Mouse (Mus musculus) CH12.LX (cell line): ENCODE results near the gene Gjc2. TPM values are rescaled to one million over a fixed set of nuclear protein-coding genes. Genes with fewer than 3 reads are reported as not detected.

Source experiments
- DNase-seq: peaks from one replicate; pipeline ENCODE4 v3.0.0-alpha.2; 2013; ENCODE audit errors: extremely low read depth
- H3K27ac ChIP-seq: 2 replicates; pipeline ENCODE4 v1.5.1; 2012; ENCODE audit warnings: low read depth, mild to moderate bottlenecking, control low read depth, moderate library complexity; ENCODE audit not compliant: insufficient read depth
- H3K27me3 ChIP-seq: replicated peaks from 2 replicates; pipeline ENCODE3; 2012; ENCODE audit warnings: inconsistent platforms
- H3K36me3 ChIP-seq, 2 experiments: replicated peaks in 1 of 2; 2 replicates each; pipeline versions ENCODE3 to v1.6.1; 2012; ENCODE audit warnings: inconsistent platforms in 1 of 2, low read length in 1 of 2, mild to moderate bottlenecking in 1 of 2, mixed read lengths in 1 of 2, moderate library complexity in 1 of 2; ENCODE audit not compliant: control insufficient read depth in 1 of 2, insufficient read depth in 1 of 2
- H3K4me1 ChIP-seq, 2 experiments: 2 replicates each; pipeline ENCODE4 v1.6.1; 2012; ENCODE audit warnings: inconsistent platforms in 1 of 2, moderate library complexity in 1 of 2; ENCODE audit not compliant: insufficient read depth in 2 of 2, control insufficient read depth in 1 of 2
- H3K4me2 ChIP-seq: 2 replicates; pipeline ENCODE4 v1.6.1; 2012; ENCODE audit warnings: low read depth, mild to moderate bottlenecking, control low read depth; ENCODE audit not compliant: poor library complexity, insufficient read depth, severe bottlenecking
- H3K4me3 ChIP-seq, 3 experiments: fragments of 150-350 bp in 1 of 3; sonication (generic) in 1 of 3; replicated peaks in 1 of 3; 2 replicates each; pipeline versions ENCODE3 to v1.5.1; 2011 to 2012; ENCODE audit warnings: low read depth in 2 of 3, low read length in 2 of 3, mild to moderate bottlenecking in 2 of 3, moderate library complexity in 2 of 3, control low read depth in 1 of 3, improper control_type of control experiment in 1 of 3, inconsistent platforms in 1 of 3, mixed read lengths in 1 of 3; ENCODE audit not compliant: poor library complexity in 1 of 3
- H3K79me2 ChIP-seq: replicated peaks from 2 replicates; pipeline ENCODE4 v1.6.1; 2012; ENCODE audit warnings: mild to moderate bottlenecking, moderate library complexity; ENCODE audit not compliant: control insufficient read depth, poor library complexity, insufficient read depth, severe bottlenecking; ENCODE audit errors: extremely low read depth
- H3K9ac ChIP-seq: 2 replicates; pipeline ENCODE4 v1.6.1; 2012; ENCODE audit warnings: low read depth, mild to moderate bottlenecking, control low read depth, moderate library complexity; ENCODE audit not compliant: insufficient read depth
- H3K9me3 ChIP-seq: replicated peaks from 2 replicates; pipeline ENCODE3; 2012; ENCODE audit warnings: low read length, inconsistent platforms, mixed read lengths
- BHLHE40 ChIP-seq: IDR thresholded peaks from 2 replicates; pipeline ENCODE4 v1.6.1; 2011; ENCODE audit warnings: mild to moderate bottlenecking, low read depth, low read length, improper control_type of control experiment
- E2F4 ChIP-seq: IDR thresholded peaks from 2 replicates; pipeline ENCODE4 v1.6.1; 2011; ENCODE audit warnings: low read depth, low read length, improper control_type of control experiment; ENCODE audit not compliant: insufficient replicate concordance
- ELF1 ChIP-seq: IDR thresholded peaks from 2 replicates; pipeline ENCODE4 v1.6.1; 2014; ENCODE audit warnings: low read depth, mild to moderate bottlenecking, inconsistent platforms, low read length, improper control_type of control experiment
- GABPA ChIP-seq: IDR thresholded peaks from 2 replicates; pipeline ENCODE4 v1.6.1; 2012; ENCODE audit warnings: low read depth, low read length, improper control_type of control experiment, inconsistent platforms; ENCODE audit not compliant: insufficient replicate concordance
- IRF4 ChIP-seq: IDR thresholded peaks from 2 replicates; pipeline ENCODE4 v1.6.1; 2014; ENCODE audit warnings: low read depth, mild to moderate bottlenecking, inconsistent platforms, low read length, improper control_type of control experiment
- JUN ChIP-seq: IDR thresholded peaks from 2 replicates; pipeline ENCODE4 v1.6.1; 2011; ENCODE audit warnings: low read depth, mild to moderate bottlenecking, low read length, improper control_type of control experiment, moderate library complexity; ENCODE audit not compliant: insufficient read depth
- JUND ChIP-seq: conservative IDR thresholded peaks from 2 replicates; pipeline ENCODE4 v1.6.1; 2011; ENCODE audit warnings: low read depth, low read length, improper control_type of control experiment
- KAT2A ChIP-seq: IDR thresholded peaks from 2 replicates; pipeline ENCODE4 v1.6.1; 2012; ENCODE audit warnings: low read length, improper control_type of control experiment, inconsistent platforms; ENCODE audit not compliant: insufficient replicate concordance
- MAFK ChIP-seq: IDR thresholded peaks from 2 replicates; pipeline ENCODE4 v1.6.1; 2011; ENCODE audit warnings: low read length, improper control_type of control experiment; ENCODE audit not compliant: insufficient replicate concordance
- MAX ChIP-seq: IDR thresholded peaks from 2 replicates; pipeline ENCODE4 v1.6.1; 2011; ENCODE audit warnings: low read length, improper control_type of control experiment
- MAZ ChIP-seq: IDR thresholded peaks from 2 replicates; pipeline ENCODE4 v1.6.1; 2012; ENCODE audit warnings: low read depth, mild to moderate bottlenecking, inconsistent platforms, low read length, improper control_type of control experiment, moderate library complexity
- MEF2A ChIP-seq: IDR thresholded peaks from 2 replicates; pipeline ENCODE4 v1.6.1; 2014; ENCODE audit warnings: low read depth, mild to moderate bottlenecking, inconsistent platforms, low read length, improper control_type of control experiment, borderline replicate concordance
- MXI1 ChIP-seq: IDR thresholded peaks from 2 replicates; pipeline ENCODE4 v1.6.1; 2011; ENCODE audit warnings: mild to moderate bottlenecking, low read depth, low read length, improper control_type of control experiment
- MYC ChIP-seq: IDR thresholded peaks from 2 replicates; pipeline ENCODE4 v1.6.1; 2011; ENCODE audit warnings: low read depth, mild to moderate bottlenecking, improper control_type of control experiment, low read length
- NRF1 ChIP-seq: IDR thresholded peaks from 2 replicates; pipeline ENCODE4 v1.6.1; 2014; ENCODE audit warnings: low read depth, mild to moderate bottlenecking, inconsistent platforms, low read length, improper control_type of control experiment, moderate library complexity
- POLR2AphosphoS2 ChIP-seq: IDR thresholded peaks from 2 replicates; pipeline ENCODE4 v1.6.1; 2011; ENCODE audit warnings: low read depth, low read length, improper control_type of control experiment
- RCOR1 ChIP-seq: conservative IDR thresholded peaks from 2 replicates; pipeline ENCODE4 v1.6.1; 2012; ENCODE audit warnings: low read depth, mild to moderate bottlenecking, inconsistent platforms, low read length, improper control_type of control experiment
- TBP ChIP-seq: conservative IDR thresholded peaks from 2 replicates; pipeline ENCODE4 v1.6.1; 2011; ENCODE audit warnings: low read depth, low read length, improper control_type of control experiment
- UBTF ChIP-seq: IDR thresholded peaks from 2 replicates; pipeline ENCODE4 v1.6.1; 2012; ENCODE audit warnings: low read depth, mild to moderate bottlenecking, inconsistent platforms, low read length, improper control_type of control experiment, moderate library complexity
- USF1 ChIP-seq: IDR thresholded peaks from 2 replicates; pipeline ENCODE4 v1.6.1; 2014; ENCODE audit warnings: low read depth, mild to moderate bottlenecking, inconsistent platforms, low read length, improper control_type of control experiment
- USF2 ChIP-seq: conservative IDR thresholded peaks from 2 replicates; pipeline ENCODE4 v1.6.1; 2011; ENCODE audit warnings: low read depth, low read length, improper control_type of control experiment
- ZC3H11A ChIP-seq: IDR thresholded peaks from 2 replicates; pipeline ENCODE4 v1.6.1; 2012; ENCODE audit warnings: low read depth, mild to moderate bottlenecking, inconsistent platforms, low read length, improper control_type of control experiment
- ZKSCAN1 ChIP-seq: IDR thresholded peaks from 2 replicates; pipeline ENCODE4 v1.6.1; 2012; ENCODE audit warnings: low read depth, inconsistent platforms, low read length, improper control_type of control experiment, borderline replicate concordance
- ZNF384 ChIP-seq: IDR thresholded peaks from 2 replicates; pipeline ENCODE4 v1.6.1; 2012; ENCODE audit warnings: low read depth, low read length, improper control_type of control experiment, inconsistent platforms
- dilution Hi-C: fragments of 300-500 bp; cut with MboI; formaldehyde crosslinking; loops from 2 replicates; pipeline ENCODE4 v1.14.3; 2020; ENCODE audit warnings: low sequenced_read_pairs; ENCODE audit not compliant: extremely low pct_unique_long_range_greater_than_20kb, extremely low pct_ligation_motif_present
- in situ Hi-C: fragments of 300-500 bp; cut with MboI; formaldehyde crosslinking; loops from 3 replicates; pipeline ENCODE4 v1.14.3; 2019; ENCODE audit warnings: low sequenced_read_pairs, low pct_ligation_motif_present, low pct_unique_long_range_greater_than_20kb, mixed read lengths
- polyA plus RNA-seq: library from polyadenylated mRNA; unstranded; fragments of >175 nt; gene quantifications from 2 replicates; pipeline ENCODE4 v1.2.1, GENCODE M21; 2012; ENCODE audit warnings: low read depth; ENCODE audit not compliant: insufficient read length
- total RNA-seq, 2 experiments: library from RNA; depleted of rRNA; stranded (reverse); fragments of 300-350 nt in 1 of 2; fragments of >200 nt in 1 of 2; gene quantifications; 2 replicates each; pipeline ENCODE4 v1.2.3; 2012 to 2014

Gene Gjc2
- total and polyA plus RNA-seq, 3 experiments = 0.08 to 0.13 TPM; not detected in 1

DNA sequence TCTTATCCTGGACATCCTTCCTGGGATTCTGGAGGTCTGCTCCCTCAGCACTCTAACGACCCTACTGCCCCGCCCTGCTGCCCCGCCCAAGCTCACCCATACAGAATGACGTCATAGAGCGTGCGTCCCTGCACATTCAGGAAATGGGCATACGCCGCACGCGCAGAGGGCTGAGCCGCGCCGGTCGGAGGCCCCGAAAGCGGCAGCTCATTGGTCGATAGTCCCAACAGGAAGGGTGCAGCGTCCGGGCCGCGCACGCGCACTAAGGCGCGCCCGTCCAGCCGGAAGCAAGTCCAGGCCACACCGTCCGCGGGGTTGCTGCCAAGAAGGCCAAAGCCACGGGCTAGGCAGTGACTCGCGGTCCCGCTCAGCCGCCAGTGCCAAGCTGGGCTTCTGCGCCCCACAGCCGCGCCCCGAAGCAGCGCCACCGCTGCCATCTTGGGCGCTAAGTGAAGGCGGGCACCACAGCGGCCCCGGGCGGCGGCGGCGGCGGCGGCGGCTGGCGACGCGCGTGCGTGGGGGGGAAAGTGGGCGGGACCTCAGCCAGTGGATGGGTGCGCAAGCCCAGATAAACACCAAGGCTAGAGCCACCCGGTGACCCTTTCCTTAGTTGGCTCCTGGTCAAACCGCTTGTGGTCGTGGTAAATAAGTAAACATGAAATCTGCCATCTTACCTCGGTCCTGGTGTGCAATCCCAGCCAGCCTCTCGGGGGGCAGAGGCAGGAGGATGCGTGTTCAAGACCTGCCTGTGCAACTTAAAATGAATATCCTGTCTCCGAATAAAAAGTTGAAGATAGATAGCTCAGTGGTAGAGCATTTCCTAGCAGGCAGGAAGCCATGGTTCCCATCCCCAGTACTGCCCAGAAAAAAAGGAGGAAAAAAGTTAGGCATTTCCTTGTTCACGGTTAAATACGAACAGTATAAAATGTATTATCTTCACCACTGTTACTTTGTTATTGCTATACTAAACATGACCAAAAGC, 19.5 kb downstream of the Gjc2 start, which contains the start of gene Iba57 (continued):
- TF ChIP-seq USF1 (no peak), JUND (peak; percentile 72), ZKSCAN1 (no peak), USF2 (no peak), JUN (peak; percentile 84), MAX (peak; percentile 85), E2F4 (no peak), MXI1 (peak; percentile 83), ZC3H11A (no peak)

DNA sequence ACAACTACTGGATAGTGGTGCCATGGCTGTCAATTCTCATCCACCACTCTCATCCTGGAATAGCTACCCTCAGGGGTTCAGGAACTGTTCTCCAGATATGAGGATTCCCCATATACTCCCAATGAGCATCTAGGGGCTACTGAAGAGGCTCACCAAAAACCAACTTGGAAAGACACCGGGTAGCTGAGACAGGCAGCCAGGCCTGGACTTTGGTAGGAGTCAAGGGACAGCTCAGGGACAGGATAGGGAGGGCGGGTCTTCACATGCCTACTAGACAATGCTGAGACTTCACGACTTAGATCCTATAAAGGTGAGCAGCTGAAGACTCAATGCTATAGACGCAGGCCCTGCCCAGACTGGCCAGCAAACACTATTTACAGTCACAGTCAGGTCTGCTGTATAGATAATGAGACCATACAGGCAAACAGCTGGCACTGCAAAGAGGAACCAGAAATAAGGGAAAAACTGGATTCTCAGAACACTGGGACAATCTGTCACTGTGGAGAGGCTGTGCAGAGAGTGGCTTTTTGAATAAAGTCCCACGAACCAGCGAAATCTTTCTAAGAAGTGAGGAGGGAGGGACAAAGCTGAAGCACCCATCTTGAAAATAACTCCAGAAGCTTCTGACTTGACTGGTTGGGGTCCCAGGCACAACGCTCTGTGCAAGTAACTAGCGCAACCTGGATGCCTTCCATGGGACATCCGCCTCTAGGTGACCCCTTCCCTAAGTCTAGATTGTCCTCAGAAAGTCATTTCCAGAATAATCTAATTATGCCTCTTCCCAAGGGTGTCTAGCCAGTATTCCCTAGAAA, 20.4 kb downstream of the Gjc2 start:
- peak overlapping the region; percentile 87 for H3K4me2 ChIP-seq
- H3K36me3 ChIP-seq = peaks cover 6 to 14% of the 10 kb centered on the region in 2 experiments
- dilution Hi-C loops (no loop called here), in situ Hi-C loops (no loop called here)
- TF ChIP-seq POLR2AphosphoS2 (no peak), UBTF (no peak), ZKSCAN1 (no peak), MAZ (no peak), USF2 (no peak), ZC3H11A (no peak), ELF1 (no peak), BHLHE40 (no peak), MAFK (no peak), MEF2A (no peak), IRF4 (no peak), TBP (no peak), NRF1 (no peak), MYC (no peak), E2F4 (no peak), ZNF384 (no peak), GABPA (no peak), RCOR1 (no peak), KAT2A (no peak)
- DNase-seq = no peak
- no peaks in the 10 kb centered on the region for H3K79me2 ChIP-seq
- H3K4me1 ChIP-seq = peaks cover 28 to 56% of the 10 kb centered on the region in 2 experiments
- no peaks in the 10 kb centered on the region for H3K9me3 ChIP-seq
- no peaks in the 10 kb centered on the region for H3K27me3 ChIP-seq
- no peak overlapping the region for H3K27ac ChIP-seq
- peak overlapping the region; percentile 44 to 67 (median 63) for H3K4me3 ChIP-seq
- H3K9ac ChIP-seq = peak overlapping the region; percentile 70
